Mouse (Mus musculus): Measurements from ENCODE around the gene Trove2. TPM values are rescaled to one million over a fixed set of nuclear protein-coding genes. Genes with fewer than 3 reads are reported as not detected.
A peak's percentile ranks its signal among the peaks of the same experiment; 100 is the strongest.

Trove2 gene
- total and polyA plus RNA-seq, 3 experiments, result 4.5 to 4.6 TPM; not detected in 1

GRCm38 (mm10) chr1:143777558-143778218, 820 bp upstream of the Trove2 start (continued):
- TF ChIP-seq EP300 (IDR thresholded peaks at IDR 0.05; ENCODE audit: low read depth in 1 of 2, low read length in 2 of 2) (peak; percentile 25 to 54; a peak in 3 of 4 replicates), GATA1 (IDR thresholded peaks at IDR 0.05; ENCODE audit: low read depth, low read length) (peak; percentile 76), CHD1 (IDR thresholded peaks at IDR 0.05; ENCODE audit: low read depth, low read length) (peak; percentile 93; the same call in 1 of the 2 replicates)

GRCm38 (mm10) chr1:143773909-143774308, 3.0 kb downstream of the Trove2 start:
- Histone ChIP-seq H3K36me3 (ENCODE audit: control insufficient read depth in 1 of 2, insufficient read depth in 2 of 2, low read length in 2 of 2) (peaks cover 0 to 15% of the 10 kb centered on the region in 2 experiments; a peak in 2 of 4 replicates), H3K4me1 (ENCODE audit: control insufficient read depth in 1 of 2, insufficient read depth in 2 of 2, low read length in 2 of 2) (peaks cover 0 to 13% of the 10 kb centered on the region in 2 experiments; a peak in 2 of 4 replicates), H3K27me3 (ENCODE audit: control insufficient read depth in 1 of 2, insufficient read depth in 2 of 2, low read length in 2 of 2) (no peaks in the 10 kb centered on the region), H3K79me2 (ENCODE audit: control insufficient read depth, insufficient read depth, low read length, poor library complexity) (peaks cover 17% of the 10 kb centered on the region), H3K4me3 (ENCODE audit: control insufficient read depth in 1 of 2, insufficient read depth in 1 of 2, low read depth in 2 of 2, low read length in 2 of 2) (peak overlapping the region; percentile 42 to 51), H3K9me3 (replicated peaks; ENCODE audit: insufficient read depth, low read length) (no peaks in the 10 kb centered on the region), H3K9ac (ENCODE audit: control insufficient read depth, low read depth, low read length, poor library complexity, severe bottlenecking) (peak overlapping the region; percentile 9; the same call in 1 of the 2 replicates), H3K27ac (ENCODE audit: control insufficient read depth, low read depth, low read length) (no peak overlapping the region)
- DNase-seq (ENCODE audit: low read depth, low spot score), result peak; percentile 70
- peak; percentile 36 to 54; a peak in 2 of 4 replicates for TF ChIP-seq EP300 (IDR thresholded peaks at IDR 0.05; ENCODE audit: low read depth in 1 of 2, low read length in 2 of 2)
- no peak for TF ChIP-seq POLR2AphosphoS2 (IDR thresholded peaks at IDR 0.05; ENCODE audit: low read length)
- no peak for TF ChIP-seq USF1 (IDR thresholded peaks at IDR 0.05; ENCODE audit: low read depth, low read length)
- no peak; the same call in 1 of the 2 replicates for TF ChIP-seq GATA1 (IDR thresholded peaks at IDR 0.05; ENCODE audit: low read depth, low read length)
- peak; percentile 36; the same call in 1 of the 2 replicates for TF ChIP-seq RCOR1 (IDR thresholded peaks at IDR 0.05; ENCODE audit: low read depth, low read length)
- TF ChIP-seq HCFC1 (IDR thresholded peaks at IDR 0.05; ENCODE audit: low read depth, low read length), result no peak
- no peak for TF ChIP-seq MYC (IDR thresholded peaks at IDR 0.05; ENCODE audit: low read depth, low read length)
- no peak for TF ChIP-seq ZMIZ1 (IDR thresholded peaks at IDR 0.05; ENCODE audit: low read depth, low read length)
- TF ChIP-seq ETS1 (IDR thresholded peaks at IDR 0.05; ENCODE audit: low read depth, low read length), result peak; percentile 62
- no peak for TF ChIP-seq SMC3 (IDR thresholded peaks at IDR 0.05; ENCODE audit: low read depth, low read length)
- no peak for TF ChIP-seq ZC3H11A (IDR thresholded peaks at IDR 0.05; ENCODE audit: low read depth, low read length)
- no peak for TF ChIP-seq UBTF (IDR thresholded peaks at IDR 0.05; ENCODE audit: borderline replicate concordance, insufficient read depth, low read depth, low read length)
- peak; percentile 62; the same call in 1 of the 2 replicates for TF ChIP-seq MEF2A (IDR thresholded peaks at IDR 0.05; ENCODE audit: extremely low read depth, insufficient replicate concordance, low read depth, low read length, poor library complexity, severe bottlenecking)
- no peak for TF ChIP-seq POLR2A (IDR thresholded peaks at IDR 0.05; ENCODE audit: control insufficient read depth in 1 of 2, insufficient read depth in 1 of 2, low read depth in 1 of 2, low read length in 2 of 2, poor library complexity in 1 of 2)
- no peak for TF ChIP-seq NELFE (IDR thresholded peaks at IDR 0.05; ENCODE audit: low read depth, low read length)
- TF ChIP-seq MAFK (IDR thresholded peaks at IDR 0.05; ENCODE audit: borderline replicate concordance, low read depth, low read length), result no peak
- TF ChIP-seq POLR2AphosphoS5 (IDR thresholded peaks at IDR 0.05; ENCODE audit: borderline replicate concordance, low read depth, low read length), result no peak
- TF ChIP-seq NRF1 (IDR thresholded peaks at IDR 0.05; ENCODE audit: insufficient read depth, low read depth, low read length, poor library complexity, severe bottlenecking), result no peak
- no peak for TF ChIP-seq E2F4 (IDR thresholded peaks at IDR 0.05; ENCODE audit: borderline replicate concordance, low read depth, low read length)
- TF ChIP-seq KAT2A (conservative IDR thresholded peaks at IDR 0.05; ENCODE audit: low read depth, low read length), result no peak
- peak; percentile 27; the same call in 1 of the 2 replicates for TF ChIP-seq TCF12 (IDR thresholded peaks at IDR 0.05; ENCODE audit: low read depth, low read length)
- TF ChIP-seq GABPA (IDR thresholded peaks at IDR 0.05; ENCODE audit: low read depth, low read length), result no peak
- TF ChIP-seq MAX (IDR thresholded peaks at IDR 0.05; ENCODE audit: low read length), result no peak
- peak; percentile 80 for TF ChIP-seq TAL1 (IDR thresholded peaks at IDR 0.05; ENCODE audit: low read length)
- TF ChIP-seq CHD1 (IDR thresholded peaks at IDR 0.05; ENCODE audit: low read depth, low read length), result no peak
- TF ChIP-seq MAZ (IDR thresholded peaks at IDR 0.05; ENCODE audit: low read depth, low read length), result no peak
- no peak for TF ChIP-seq RAD21 (IDR thresholded peaks at IDR 0.05; ENCODE audit: low read depth, low read length)
- TF ChIP-seq ZNF384 (IDR thresholded peaks at IDR 0.05; ENCODE audit: low read depth, low read length), result no peak
